Mouse (Mus musculus) large intestine, adult 2 months (tissue): ENCODE measurements around the gene Tmem178. TPM values are rescaled to one million over a fixed set of nuclear protein-coding genes. Genes with fewer than 3 reads are reported as not detected.

ENCODE experiments used
- DNase-seq: peaks from one replicate; pipeline ENCODE4 v3.0.0-alpha.2; 2012; ENCODE audit warnings: low read depth, low spot score
- WGBS: fragments of 180-500 bp; shearing (Covaris S2); methylation state at CpG from one replicate; pipeline ENCODE4 v1.1.7; 2018; 5-methylcytosine and 5-hydroxymethylcytosine counted together
- polyA plus RNA-seq: library from polyadenylated mRNA; depleted of rRNA; stranded (reverse); fragments of >200 nt; gene quantifications from 2 replicates; pipeline ENCODE4 v1.2.3, GENCODE M21; 2012; rRNA removed

The Tmem178 gene
- polyA plus RNA-seq, 1 experiment, result 1.8 TPM

- WGBS, result 75% methylated on average over 5 of the region's 5 CpGs
Measured at GRCm38 (mm10) chr17:81035354-81035753, 90.9 kb downstream of the Tmem178 start.

GRCm38 (mm10) chr17:81038707-81039408 is 94.4 kb downstream of the Tmem178 start:
- DNase-seq, result no peak
- WGBS, result 90% methylated on average over 2 of the region's 2 CpGs

More at GRCm38 (mm10) chr17:81035354-81035753, 90.9 kb downstream of the Tmem178 start:
- no peak for DNase-seq

GRCm38 (mm10) chr17:81041662-81042061 is 97.2 kb downstream of the Tmem178 start:
- WGBS, result 88% methylated on average over 2 of the region's 2 CpGs
- DNase-seq, result no peak

GRCm38 (mm10) chr17:81044356-81044755 is 99.9 kb downstream of the Tmem178 start:
- WGBS, result 92% methylated on average over 3 of the region's 3 CpGs
- no peak for DNase-seq

GRCm38 (mm10) chr17:81045115-81045514 is 100.7 kb downstream of the Tmem178 start:
- 92% methylated on average over 6 of the region's 6 CpGs for WGBS
- DNase-seq, result no peak

- no peak for DNase-seq
- WGBS, result 84% methylated on average over 9 of the region's 9 CpGs
Measured at GRCm38 (mm10) chr17:81045525-81046150, 101.2 kb downstream of the Tmem178 start.

GRCm38 (mm10) chr17:81047930-81048564 is 103.6 kb downstream of the Tmem178 start:
- WGBS, result 81% methylated on average over 7 of the region's 7 CpGs
- DNase-seq, result no peak

Other genes starting within 250 kb of the Tmem178 start
- gene Map4k3, start 216.1 kb upstream of the Tmem178 start, polyA plus RNA-seq, result 10.6 and 12.6 TPM in 2 replicates
- gene Thumpd2, start 120.5 kb downstream of the Tmem178 start, polyA plus RNA-seq, result 0.81 and 0.84 TPM in 2 replicates